1 mouse cellular context compared by ENCODE assay signal in the genomic region with DNA sequence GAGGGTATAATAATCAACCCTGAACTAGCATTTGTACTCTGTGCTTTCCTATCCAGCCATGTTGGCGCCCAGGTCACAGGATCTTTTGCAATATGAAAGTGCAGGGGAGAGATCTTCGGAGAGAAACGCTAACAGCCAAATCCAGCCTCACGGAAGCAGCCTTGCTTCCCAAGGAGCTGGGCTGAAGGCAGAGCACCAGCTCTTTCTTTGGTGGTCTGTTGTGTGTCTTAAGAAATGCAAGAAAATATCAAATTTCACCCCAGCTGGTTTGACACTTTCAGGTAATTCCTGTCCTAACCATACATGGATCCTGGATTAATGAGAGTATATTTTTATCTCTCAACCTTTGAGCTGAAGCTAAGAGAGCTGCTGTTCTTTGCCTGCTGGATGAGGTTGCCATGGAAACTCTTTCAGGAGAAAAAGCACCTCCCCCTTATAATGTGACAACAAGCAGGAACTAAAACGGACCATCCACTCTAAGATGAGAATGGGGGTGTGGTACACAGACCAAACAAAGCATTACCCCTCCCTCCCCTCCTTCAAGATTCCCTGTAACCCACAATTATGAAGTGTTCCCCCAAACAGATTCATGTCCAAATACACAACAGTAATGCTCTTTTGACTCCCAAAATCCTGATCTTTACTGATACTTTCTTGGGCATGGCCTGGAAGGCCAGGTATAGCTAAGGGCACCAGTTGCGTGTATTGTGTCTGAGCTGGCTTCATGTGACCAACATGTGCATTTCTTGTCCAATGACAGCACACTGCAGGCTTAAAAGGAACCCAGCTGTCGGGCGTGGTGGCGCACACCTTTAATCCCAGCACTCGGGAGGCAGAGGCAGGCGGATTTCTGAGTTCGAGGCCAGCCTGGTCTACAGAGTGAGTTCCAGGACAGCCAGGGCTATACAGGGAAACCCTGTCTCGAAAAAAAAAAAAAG.
TF ChIP-seq lines count a peak whose summit lies in the region.

No protein-coding gene starts in this region.

TF ChIP-seq in CH12.LX, 34 proteins besides CTCF, POLR2A, EP300 and RAD21 (continued from another document):
- TF ChIP-seq USF2 (conservative IDR thresholded peaks at IDR 0.05; ENCODE audit: low read depth, low read length) (no peak), ZKSCAN1 (IDR thresholded peaks at IDR 0.05; ENCODE audit: borderline replicate concordance, low read depth, low read length) (no peak), MAFK (IDR thresholded peaks at IDR 0.05; ENCODE audit: insufficient replicate concordance, low read length) (no peak), SIN3A (IDR thresholded peaks at IDR 0.05; ENCODE audit: low read length) (no peak), NELFE (IDR thresholded peaks at IDR 0.05; ENCODE audit: low read depth, low read length) (no peak), PAX5 (IDR thresholded peaks at IDR 0.05; ENCODE audit: low read length) (no peak), CHD1 (IDR thresholded peaks at IDR 0.05; ENCODE audit: low read depth, low read length) (no peak)
